Mouse (Mus musculus) ES-E14 (cell line): ENCODE data around the gene Hoxd12. TPM values are rescaled to one million over a fixed set of nuclear protein-coding genes. Genes with fewer than 3 reads are reported as not detected.
A peak's percentile ranks its signal among the peaks of the same experiment; 100 is the strongest.

Experiments
- DNase-seq: peaks from one replicate; pipeline ENCODE4 v3.0.0-alpha.2; 2013; ENCODE audit warnings: low read depth, low spot score
- H3K27ac ChIP-seq: 2 replicates; pipeline ENCODE4 v1.5.1; 2012; ENCODE audit warnings: low read depth, mild to moderate bottlenecking, low read length, moderate library complexity, mixed read lengths; ENCODE audit not compliant: poor library complexity, insufficient read depth, severe bottlenecking
- H3K36me3 ChIP-seq: 2 replicates; pipeline ENCODE4 v1.6.1; 2012; ENCODE audit warnings: mild to moderate bottlenecking, low read length, moderate library complexity, mixed read lengths; ENCODE audit not compliant: control insufficient read depth, poor library complexity, insufficient read depth, severe bottlenecking
- H3K4me1 ChIP-seq, 2 experiments: fragments of 150-350 bp in 1 of 2; sonication (generic) in 1 of 2; 2 replicates each; pipeline ENCODE4 v1.6.1; 2012; ENCODE audit warnings: low read length in 2 of 2, mild to moderate bottlenecking in 1 of 2, mixed read lengths in 1 of 2; ENCODE audit not compliant: control insufficient read depth in 2 of 2, insufficient read depth in 2 of 2, poor library complexity in 1 of 2
- H3K4me3 ChIP-seq, 2 experiments: fragments of 150-350 bp in 1 of 2; sonication (generic) in 1 of 2; 2 replicates each; pipeline ENCODE4 v1.5.1; 2012; ENCODE audit warnings: low read length in 2 of 2, low read depth in 1 of 2, mild to moderate bottlenecking in 1 of 2, mixed read lengths in 1 of 2; ENCODE audit not compliant: insufficient read depth in 1 of 2, poor library complexity in 1 of 2, severe bottlenecking in 1 of 2
- H3K9ac ChIP-seq: 2 replicates; pipeline ENCODE4 v1.6.1; 2012; ENCODE audit warnings: low read depth, mild to moderate bottlenecking, low read length, mixed read lengths; ENCODE audit not compliant: poor library complexity, insufficient read depth, severe bottlenecking
- H3K9me3 ChIP-seq: fragments of 150-350 bp; sonication (generic); 2 replicates; pipeline ENCODE4 v1.6.1; 2012; ENCODE audit warnings: low read depth, mild to moderate bottlenecking, low read length; ENCODE audit not compliant: control insufficient read depth, insufficient read depth
- CHD2 ChIP-seq: IDR thresholded peaks from 2 replicates; pipeline ENCODE4 v1.6.1; 2014; ENCODE audit warnings: mild to moderate bottlenecking, low read depth, low read length, inconsistent platforms
- HCFC1 ChIP-seq: IDR thresholded peaks from 2 replicates; pipeline ENCODE4 v1.6.1; 2012; ENCODE audit warnings: low read length, inconsistent platforms, borderline replicate concordance; ENCODE audit not compliant: insufficient read depth
- MAFK ChIP-seq: IDR thresholded peaks from 2 replicates; pipeline ENCODE4 v1.6.1; 2014; ENCODE audit warnings: mild to moderate bottlenecking, low read depth, low read length, inconsistent platforms; ENCODE audit not compliant: insufficient read depth
- ZC3H11A ChIP-seq: IDR thresholded peaks from 2 replicates; pipeline ENCODE4 v1.6.1; 2012; ENCODE audit warnings: low read depth, mild to moderate bottlenecking, inconsistent platforms, low read length, borderline replicate concordance
- ZNF384 ChIP-seq: IDR thresholded peaks from 2 replicates; pipeline ENCODE4 v1.6.1; 2012; ENCODE audit warnings: low read depth, low read length, inconsistent platforms
- in situ Hi-C, 2 experiments: fragments of 600-800 bp; cut with MboI; formaldehyde crosslinking; loops; one replicate each; pipeline ENCODE4 v1.15.1; 2025; ENCODE audit warnings: low sequenced_read_pairs in 2 of 2, inconsistent platforms in 1 of 2; ENCODE audit not compliant: unreplicated experiment in 2 of 2
- total RNA-seq: library from RNA; depleted of rRNA; stranded (reverse); fragments of 300-350 nt; gene quantifications from 2 replicates; pipeline ENCODE4 v1.2.3, GENCODE M21; 2012

Hoxd12 gene
- total RNA-seq, 1 experiment, result not detected

- no peak overlapping the region for H3K27ac ChIP-seq
- TF ChIP-seq ZNF384 (peak; percentile 98), MAFK (no peak), ZC3H11A (no peak), HCFC1 (no peak), CHD2 (0 out of 2 replicates have a peak, but pooled peaks have one; percentile 19)
- no peak overlapping the region for H3K4me3 ChIP-seq
Measured at GRCm38 (mm10) chr2:74686301-74686987, 11.6 kb downstream of the Hoxd12 start.

GRCm38 (mm10) chr2:74686988-74687697 lies 12.3 kb downstream of the Hoxd12 start:
- H3K27ac ChIP-seq, result no peak overlapping the region
- H3K4me3 ChIP-seq, result no peak overlapping the region
- in situ Hi-C loops, result loop anchor here (10.0 to 25.0 kb wide), 2 partner anchors 58 to 900 kb away; no protein-coding TSS in a partner anchor
- no peaks in the 10 kb centered on the region for H3K9me3 ChIP-seq
- DNase-seq, result no peak
- peaks cover 0 to 4% of the 10 kb centered on the region in 2 experiments; a peak in 1 of 4 replicates for H3K4me1 ChIP-seq
- H3K36me3 ChIP-seq, result no peaks in the 10 kb centered on the region
- H3K9ac ChIP-seq, result no peak overlapping the region
- 0 out of 2 replicates have a peak, but pooled peaks have one; percentile 6 for TF ChIP-seq ZNF384
- TF ChIP-seq MAFK, result no peak

More at GRCm38 (mm10) chr2:74686301-74686987, 11.6 kb downstream of the Hoxd12 start:
- Histone ChIP-seq H3K36me3 (no peaks in the 10 kb centered on the region), H3K4me1 (peaks cover 0 to 3% of the 10 kb centered on the region in 2 experiments; a peak in 1 of 4 replicates), H3K9me3 (no peaks in the 10 kb centered on the region), H3K9ac (no peak overlapping the region)
- no peak for DNase-seq
- in situ Hi-C loops, result loop anchor here (10.0 to 25.0 kb wide), 2 partner anchors 58 to 901 kb away; no protein-coding TSS in a partner anchor

- TF ChIP-seq ZC3H11A (no peak), MAFK (no peak), HCFC1 (no peak), CHD2 (no peak), ZNF384 (no peak)
- no peak for DNase-seq
- H3K4me3 ChIP-seq, result no peak overlapping the region
- H3K27ac ChIP-seq, result no peak overlapping the region
- H3K9me3 ChIP-seq, result no peaks in the 10 kb centered on the region
- H3K9ac ChIP-seq, result no peak overlapping the region
- no peaks in the 10 kb centered on the region for H3K36me3 ChIP-seq
- in situ Hi-C loops, result loop anchor here (10.0 to 25.0 kb wide), 2 partner anchors 57 to 899 kb away; no protein-coding TSS in a partner anchor
- peaks cover 0 to 1% of the 10 kb centered on the region in 2 experiments; a peak in 1 of 4 replicates for H3K4me1 ChIP-seq
Measured at GRCm38 (mm10) chr2:74687698-74688555, 13.1 kb downstream of the Hoxd12 start.

GRCm38 (mm10) chr2:74688795-74689573 lies 14.2 kb downstream of the Hoxd12 start:
- Histone ChIP-seq H3K4me1 (peaks cover 0 to 1% of the 10 kb centered on the region in 2 experiments; a peak in 1 of 4 replicates), H3K9me3 (no peaks in the 10 kb centered on the region), H3K27ac (no peak overlapping the region), H3K4me3 (no peak overlapping the region), H3K9ac (no peak overlapping the region), H3K36me3 (no peaks in the 10 kb centered on the region)
- in situ Hi-C loops, result loop anchor here (10.0 to 25.0 kb wide), 2 partner anchors 56 to 898 kb away; no protein-coding TSS in a partner anchor
- TF ChIP-seq CHD2 (no peak), HCFC1 (no peak), ZNF384 (no peak), MAFK (no peak), ZC3H11A (no peak)
- DNase-seq, result no peak
